Mouse (Mus musculus) hindbrain, embryonic 11.5 days (tissue): ENCODE data around the gene Arhgap45. TPM values are rescaled to one million over a fixed set of nuclear protein-coding genes. Genes with fewer than 3 reads are reported as not detected.
A peak's percentile ranks its signal among the peaks of the same experiment; 100 is the strongest.

Experiments used
- ATAC-seq: fragments of 200-750 bp; cut with Nextera tagmentation; 2 replicates; pipeline ENCODE4 v1.8.0; 2017; ENCODE audit warnings: mild to moderate bottlenecking, moderate TSS enrichment, moderate library complexity; ENCODE audit not compliant: low FRiP score
- DNase-seq: peaks from one replicate; pipeline ENCODE4 v3.0.0-alpha.2; 2015; ENCODE audit warnings: low spot score
- H3K27ac ChIP-seq: fragments of 300-500 bp; sonication (generic); 2 replicates; pipeline ENCODE4 v1.5.1; 2014; ENCODE audit warnings: mild to moderate bottlenecking, low read depth, low read length
- H3K27me3 ChIP-seq: fragments of 300-500 bp; sonication (generic); 2 replicates; pipeline ENCODE4 v1.6.1; 2014; ENCODE audit warnings: mild to moderate bottlenecking, low read length, moderate library complexity, mixed read lengths; ENCODE audit not compliant: control insufficient read depth, insufficient read depth
- H3K36me3 ChIP-seq: fragments of 300-500 bp; sonication (generic); 2 replicates; pipeline ENCODE4 v1.6.1; 2014; ENCODE audit warnings: mild to moderate bottlenecking, low read length, moderate library complexity, mixed read lengths; ENCODE audit not compliant: control insufficient read depth, insufficient read depth
- H3K4me1 ChIP-seq: fragments of 300-500 bp; sonication (generic); replicated peaks from 2 replicates; pipeline ENCODE4 v1.6.1; 2014; ENCODE audit warnings: low read length, mixed read lengths; ENCODE audit not compliant: control insufficient read depth, insufficient read depth
- H3K4me2 ChIP-seq: fragments of 300-500 bp; sonication (generic); replicated peaks from 2 replicates; pipeline ENCODE4 v1.6.1; 2014; ENCODE audit warnings: mild to moderate bottlenecking, low read depth, low read length
- H3K4me3 ChIP-seq: fragments of 300-500 bp; sonication (generic); 2 replicates; pipeline ENCODE4 v1.5.1; 2014; ENCODE audit warnings: low read depth, low read length
- H3K9ac ChIP-seq: fragments of 300-500 bp; sonication (generic); 2 replicates; pipeline ENCODE4 v1.6.1; 2014; ENCODE audit warnings: low read depth, low read length
- H3K9me3 ChIP-seq: fragments of 300-500 bp; sonication (generic); 2 replicates; pipeline ENCODE4 v1.6.1; 2016; ENCODE audit warnings: low read length; ENCODE audit not compliant: control insufficient read depth
- WGBS: fragments of 180-500 bp; shearing (Covaris S2); extraction: QIAGEN DNeasy Blood & Tissue Kit; methylation state at CpG from one replicate; pipeline ENCODE4 v1.1.7; 2014; 5-methylcytosine and 5-hydroxymethylcytosine counted together
- polyA plus RNA-seq: library from polyadenylated mRNA; unstranded; fragments of >200 nt; fragmentation: Nextera tagmentation; extraction: Ambion mirVana; gene quantifications from 2 replicates; pipeline ENCODE4 v1.2.1, GENCODE M21; 2014

Gene Arhgap45
- polyA plus RNA-seq, 1 experiment from 2014 or later: 4.1 TPM

DNA sequence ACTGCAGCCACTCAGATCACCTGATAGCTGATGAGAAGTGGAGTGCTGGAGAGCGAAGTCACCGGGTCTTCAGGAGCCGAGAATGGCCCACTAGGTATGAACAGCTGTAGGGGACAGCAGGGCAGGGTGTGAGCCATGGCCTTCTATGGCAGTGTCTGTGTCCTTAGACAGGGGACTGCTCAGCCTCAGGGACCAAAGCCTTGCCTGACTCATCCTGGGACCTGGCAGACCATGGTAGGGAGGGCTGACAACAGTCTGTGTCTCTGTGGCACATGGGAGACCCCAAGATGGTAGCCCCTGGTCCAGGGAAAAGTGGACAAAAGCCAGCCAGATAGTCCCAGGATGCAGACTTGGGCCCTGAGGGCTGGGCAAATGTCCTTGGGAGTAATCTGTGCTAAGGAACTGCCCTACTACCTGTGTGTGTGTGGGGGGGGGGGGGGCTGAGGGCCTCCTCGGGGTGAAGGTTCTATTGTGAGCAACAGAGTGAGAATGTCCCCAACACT is 53.5 kb downstream of the Arhgap45 start:
- no peak overlapping the region for H3K4me2 ChIP-seq
- H3K9me3 ChIP-seq: no peaks in the 10 kb centered on the region
- WGBS: 97% methylated on average over 4 of the region's 4 CpGs
- no peaks in the 10 kb centered on the region for H3K27me3 ChIP-seq
- no peak overlapping the region for H3K4me3 ChIP-seq
- ATAC-seq (no peak), DNase-seq (no peak)
- no peak overlapping the region for H3K27ac ChIP-seq
- no peaks in the 10 kb centered on the region for H3K4me1 ChIP-seq
- H3K9ac ChIP-seq: no peak overlapping the region
- H3K36me3 ChIP-seq: no peaks in the 10 kb centered on the region

GRCm38 (mm10) chr10:80070837-80071515 is 54.5 kb downstream of the Arhgap45 start:
- no peak overlapping the region for H3K9ac ChIP-seq
- no peak overlapping the region for H3K4me3 ChIP-seq
- H3K9me3 ChIP-seq: no peaks in the 10 kb centered on the region
- H3K36me3 ChIP-seq: no peaks in the 10 kb centered on the region
- peaks cover 2% of the 10 kb centered on the region; the same call in 1 of the 2 replicates for H3K4me1 ChIP-seq
- peak overlapping the region; percentile 49 for H3K27ac ChIP-seq
- WGBS: 69% methylated on average over 9 of the region's 9 CpGs
- DNase-seq (no peak), ATAC-seq (no peak)
- no peaks in the 10 kb centered on the region for H3K27me3 ChIP-seq
- H3K4me2 ChIP-seq: no peak overlapping the region

GRCm38 (mm10) chr10:80071516-80071900 is 55.1 kb downstream of the Arhgap45 start:
- H3K9ac ChIP-seq: no peak overlapping the region
- peaks cover 2% of the 10 kb centered on the region; the same call in 1 of the 2 replicates for H3K4me1 ChIP-seq
- DNase-seq: no peak
- no peak overlapping the region for H3K4me3 ChIP-seq
- H3K27me3 ChIP-seq: no peaks in the 10 kb centered on the region
- H3K36me3 ChIP-seq: no peaks in the 10 kb centered on the region
- no peak overlapping the region for H3K4me2 ChIP-seq
- H3K27ac ChIP-seq: peak overlapping the region; percentile 49
- WGBS: 87% methylated on average over 3 of the region's 3 CpGs
- H3K9me3 ChIP-seq: no peaks in the 10 kb centered on the region
- ATAC-seq: no peak

GRCm38 (mm10) chr10:80072623-80073489 is 56.4 kb downstream of the Arhgap45 start:
- 80% methylated on average over 20 of the region's 20 CpGs for WGBS
- H3K9me3 ChIP-seq: no peaks in the 10 kb centered on the region
- no peak for DNase-seq
- H3K27ac ChIP-seq: no peak overlapping the region
- no peak overlapping the region for H3K9ac ChIP-seq
- no peak overlapping the region for H3K4me3 ChIP-seq
- H3K4me1 ChIP-seq: peaks cover 2% of the 10 kb centered on the region; the same call in 1 of the 2 replicates
- H3K4me2 ChIP-seq: no peak overlapping the region
- no peaks in the 10 kb centered on the region for H3K27me3 ChIP-seq
- ATAC-seq: no peak
- no peaks in the 10 kb centered on the region for H3K36me3 ChIP-seq

GRCm38 (mm10) chr10:80074813-80075601 is 58.6 kb downstream of the Arhgap45 start:
- H3K27me3 ChIP-seq: no peaks in the 10 kb centered on the region
- H3K36me3 ChIP-seq: no peaks in the 10 kb centered on the region
- H3K4me3 ChIP-seq: no peak overlapping the region
- peaks cover 2% of the 10 kb centered on the region; the same call in 1 of the 2 replicates for H3K4me1 ChIP-seq
- no peak overlapping the region for H3K9ac ChIP-seq
- ATAC-seq (no peak; the same call in 1 of the 2 replicates), DNase-seq (no peak)
- H3K4me2 ChIP-seq: no peak overlapping the region; the same call in 1 of the 2 replicates
- H3K9me3 ChIP-seq: no peaks in the 10 kb centered on the region
- 21% methylated on average over 28 of the region's 28 CpGs for WGBS
- H3K27ac ChIP-seq: no peak overlapping the region

- DNase-seq (no peak), ATAC-seq (no peak)
- peaks cover 2% of the 10 kb centered on the region; the same call in 1 of the 2 replicates for H3K4me1 ChIP-seq
- no peak overlapping the region for H3K4me3 ChIP-seq
- H3K36me3 ChIP-seq: no peaks in the 10 kb centered on the region
- H3K9me3 ChIP-seq: no peaks in the 10 kb centered on the region
- WGBS: 33% methylated on average over 1 of the region's 1 CpGs
- H3K27ac ChIP-seq: no peak overlapping the region
- no peak overlapping the region for H3K4me2 ChIP-seq
- no peaks in the 10 kb centered on the region for H3K27me3 ChIP-seq
- no peak overlapping the region for H3K9ac ChIP-seq
Measured at GRCm38 (mm10) chr10:80075924-80076323, 59.5 kb downstream of the Arhgap45 start.

DNA sequence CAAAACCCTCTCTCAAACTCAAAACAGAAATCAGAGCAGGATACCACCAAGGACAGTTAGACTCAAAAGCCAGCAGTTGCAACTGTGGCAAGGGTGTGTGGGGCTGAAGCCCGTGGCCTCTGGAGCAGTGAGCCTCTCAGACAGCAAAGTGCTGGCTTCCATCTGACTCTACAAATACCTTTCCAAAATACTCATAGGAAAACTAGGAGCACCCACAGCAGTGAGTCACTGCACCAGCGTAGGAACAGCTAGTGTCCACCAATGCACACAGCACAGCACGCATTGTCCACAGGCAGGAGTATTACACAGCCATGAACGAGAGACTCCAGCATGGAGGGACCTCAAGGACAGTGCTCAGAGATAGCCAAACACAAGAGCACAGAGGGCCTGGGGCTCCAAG is 59.9 kb downstream of the Arhgap45 start:
- DNase-seq (no peak), ATAC-seq (no peak)
- H3K4me1 ChIP-seq: peaks cover 2% of the 10 kb centered on the region; the same call in 1 of the 2 replicates

DNA sequence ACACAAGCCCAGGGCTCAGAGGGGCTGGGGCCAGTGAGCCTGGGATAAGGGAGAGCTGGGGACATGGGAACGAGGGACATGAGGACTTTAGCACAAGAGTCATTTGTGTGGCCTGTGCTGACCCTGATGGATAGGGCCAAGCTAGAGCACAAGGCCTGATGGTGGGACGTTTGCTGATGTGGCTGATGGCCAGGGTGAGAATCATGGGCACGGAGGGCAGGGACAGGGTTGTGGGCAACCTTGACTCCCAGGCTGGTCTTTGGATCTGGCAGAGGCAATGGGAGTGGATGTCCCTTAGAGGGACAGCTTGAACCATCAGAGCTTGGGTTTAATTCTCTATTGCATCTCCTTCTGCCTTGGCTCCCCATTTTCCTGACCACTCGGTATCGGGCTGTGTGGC is 60.9 kb downstream of the Arhgap45 start:
- no peaks in the 10 kb centered on the region for H3K27me3 ChIP-seq
- no peaks in the 10 kb centered on the region for H3K36me3 ChIP-seq
- no peak overlapping the region for H3K27ac ChIP-seq
- DNase-seq (no peak), ATAC-seq (no peak)
- H3K9ac ChIP-seq: no peak overlapping the region
- peaks cover 2% of the 10 kb centered on the region; the same call in 1 of the 2 replicates for H3K4me1 ChIP-seq
- 85% methylated on average over 5 of the region's 5 CpGs for WGBS
- H3K4me2 ChIP-seq: no peak overlapping the region
- H3K4me3 ChIP-seq: no peak overlapping the region
- no peaks in the 10 kb centered on the region for H3K9me3 ChIP-seq

More for the DNA sequence above, 59.9 kb downstream of the Arhgap45 start:
- H3K36me3 ChIP-seq: no peaks in the 10 kb centered on the region
- 94% methylated on average over 4 of the region's 4 CpGs for WGBS
- H3K4me2 ChIP-seq: no peak overlapping the region
- H3K9ac ChIP-seq: no peak overlapping the region
- H3K4me3 ChIP-seq: no peak overlapping the region
- H3K27me3 ChIP-seq: no peaks in the 10 kb centered on the region
- no peak overlapping the region for H3K27ac ChIP-seq
- no peaks in the 10 kb centered on the region for H3K9me3 ChIP-seq
